8 mouse cellular contexts compared by ENCODE assay signal in the genomic region with DNA sequence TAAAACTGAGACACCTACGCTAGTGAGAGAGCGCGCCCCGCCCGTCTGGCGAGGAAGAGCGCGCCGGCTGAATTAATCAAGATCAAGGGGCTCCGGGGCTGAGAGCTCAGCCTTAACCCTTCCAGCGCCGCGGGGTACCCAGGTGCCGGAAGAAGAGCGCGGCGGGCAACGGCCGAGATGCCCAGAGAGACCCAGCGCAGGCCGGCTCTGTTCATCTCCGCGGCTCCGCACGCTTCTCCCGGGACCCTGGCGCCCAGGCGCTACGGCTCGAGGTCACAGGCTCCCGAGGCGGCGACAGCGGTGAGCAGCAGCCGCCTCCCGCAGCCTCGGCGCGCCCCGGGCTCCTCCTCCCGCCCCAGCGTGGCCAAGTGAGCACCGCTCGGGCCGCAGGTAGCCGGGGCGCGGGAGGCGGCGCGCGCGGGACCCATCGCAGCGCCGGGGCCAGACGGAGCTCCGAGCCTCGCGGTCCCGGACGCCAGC. TPM values are rescaled to one million over a fixed set of nuclear protein-coding genes. Genes with fewer than 3 reads are reported as not detected.
DNase-seq lines count a peak whose midpoint lies in the region; ATAC-seq lines count a peak whose summit lies in the region.

A gene (plus strand): TSS at position 376 of the 480 bp plus-strand sequence.

- peak within 1 kb of the TSS; percentile 96 for H3K4me2 ChIP-seq in forebrain, embryonic 15.5 days (replicated peaks)
- H3K4me2 ChIP-seq in intestine, embryonic 15.5 days (replicated peaks), result peak within 1 kb of the TSS; percentile 100

- peak within 1 kb of the TSS; percentile 16 for H3K27ac ChIP-seq in forebrain, embryonic 15.5 days (replicated peaks)
- H3K27ac ChIP-seq in intestine, embryonic 15.5 days, result no peak within 1 kb of the TSS
- H3K27ac ChIP-seq in midbrain, embryonic 10.5 days (replicated peaks), result peak within 1 kb of the TSS; percentile 83

- peaks cover 9% of the 10 kb centered on the region; the same call in 1 of the 2 replicates for H3K27me3 ChIP-seq in forebrain, embryonic 15.5 days
- peaks cover 35% of the 10 kb centered on the region for H3K27me3 ChIP-seq in intestine, embryonic 15.5 days (replicated peaks)
- peaks cover 71% of the 10 kb centered on the region for H3K27me3 ChIP-seq in midbrain, embryonic 10.5 days (ENCODE audit: low read depth, poor library complexity, severe bottlenecking)

- intact Hi-C loops in left cerebral cortex, postnatal 14 days (cut with DNase I), result no loop called here

- peak; percentile 85 for ATAC-seq in forebrain, embryonic 15.5 days (replicated peaks)
- ATAC-seq in intestine, embryonic 15.5 days, result peak; percentile 77

- WGBS in forebrain, embryonic 15.5 days, result under 1% methylated on average over 59 of the region's 62 CpGs
- under 1% methylated on average over 60 of the region's 62 CpGs for WGBS in intestine, embryonic 15.5 days
- WGBS in midbrain, embryonic 10.5 days, result under 1% methylated on average over 62 of the region's 62 CpGs

- H3K4me1 ChIP-seq in forebrain, embryonic 15.5 days, result peaks cover 13% of the 10 kb centered on the region
- peaks cover 13% of the 10 kb centered on the region for H3K4me1 ChIP-seq in intestine, embryonic 15.5 days (replicated peaks)
- H3K4me1 ChIP-seq in midbrain, embryonic 10.5 days, result peaks cover 22% of the 10 kb centered on the region

- no peaks in the 10 kb centered on the region for H3K9me3 ChIP-seq in forebrain, embryonic 15.5 days
- no peaks in the 10 kb centered on the region for H3K9me3 ChIP-seq in intestine, embryonic 15.5 days
- no peaks in the 10 kb centered on the region for H3K9me3 ChIP-seq in midbrain, embryonic 10.5 days (replicated peaks)

- peak; percentile 57 to 59 for DNase-seq in cerebellum, postnatal 14 days
- DNase-seq in cerebellum, adult 9-11 months, result no peak
- DNase-seq in adrenal gland, postnatal 14 days, result peak; percentile 47
- DNase-seq in left cerebral cortex, postnatal 14 days (ENCODE audit: low spot score in 2 of 2), result peak; percentile 43 to 53
- peak; percentile 76 for DNase-seq in midbrain, embryonic 10.5 days (ENCODE audit: low spot score)
- DNase-seq in spleen, postnatal 10 days (ENCODE audit: low spot score in 2 of 2), result peak; percentile 10 to 31

- peak within 1 kb of the TSS; percentile 68 for H3K4me3 ChIP-seq in forebrain, embryonic 15.5 days
- H3K4me3 ChIP-seq in intestine, embryonic 15.5 days (replicated peaks), result peak within 1 kb of the TSS; percentile 51
- H3K4me3 ChIP-seq in midbrain, embryonic 10.5 days, result peak within 1 kb of the TSS; percentile 74

- no peaks in the 10 kb centered on the region for H3K36me3 ChIP-seq in forebrain, embryonic 15.5 days
- H3K36me3 ChIP-seq in intestine, embryonic 15.5 days, result no peaks in the 10 kb centered on the region
- no peaks in the 10 kb centered on the region for H3K36me3 ChIP-seq in midbrain, embryonic 10.5 days

- peak within 1 kb of the TSS; percentile 54 for H3K9ac ChIP-seq in forebrain, embryonic 15.5 days (replicated peaks)
- H3K9ac ChIP-seq in intestine, embryonic 15.5 days, result peak within 1 kb of the TSS; percentile 33

RNA-seq across cellular contexts. Expression of the gene that starts here (rescaled TPM):
- 0.19 and 0.68 TPM in 2 replicates for total RNA-seq in adrenal gland, postnatal 14 days (2021)
- polyA plus RNA-seq in forebrain, embryonic 15.5 days (2015; fragmentation: Nextera tagmentation; extraction: Ambion mirVana), result 3.5 and 3.7 TPM in 2 replicates
- polyA plus RNA-seq in intestine, embryonic 15.5 days (2015; fragmentation: Nextera tagmentation; extraction: Ambion mirVana), result 0.78 and 0.87 TPM in 2 replicates
- 10 to 100 TPM; 14.6 to 15.2 TPM for total RNA-seq in left cerebral cortex, postnatal 14 days (2021)
- polyA plus RNA-seq in midbrain, embryonic 10.5 days (2016; fragmentation: Nextera tagmentation; extraction: Ambion mirVana), result 0.85 and 1.3 TPM in 2 replicates

Comparison
In these comparisons a context has a peak if more than half of its experiments do, and no peak if none do; other contexts are left out.
1. Peak in DNase-seq in adrenal gland, postnatal 14 days; RNA of the gene not detected or under 1 TPM.
2. Peak in ATAC-seq, H3K4me3 ChIP-seq, H3K9ac ChIP-seq and H3K4me2 ChIP-seq in intestine, embryonic 15.5 days; RNA of the gene not detected or under 1 TPM.